Mouse (Mus musculus) adrenal gland (tissue): ENCODE measurements at regions not wholly inside any gene's neighbourhood (a gene's known extent, or its start where the extent isn't known, plus 50 kb on each side); places are given as distances from the start of the nearest gene placed in this dataset.

Source experiments
- intact Hi-C: fragments of 180-260 bp; cut with DNase I; formaldehyde crosslinking; loops from one replicate; pipeline ENCODE4 v1.15.1; 2025
- microRNA-seq, 2 experiments: library from miRNA; unstranded; fragments of <30 nt; microRNA quantifications; one replicate each; pipeline ENCODE4; 2019

DNA sequence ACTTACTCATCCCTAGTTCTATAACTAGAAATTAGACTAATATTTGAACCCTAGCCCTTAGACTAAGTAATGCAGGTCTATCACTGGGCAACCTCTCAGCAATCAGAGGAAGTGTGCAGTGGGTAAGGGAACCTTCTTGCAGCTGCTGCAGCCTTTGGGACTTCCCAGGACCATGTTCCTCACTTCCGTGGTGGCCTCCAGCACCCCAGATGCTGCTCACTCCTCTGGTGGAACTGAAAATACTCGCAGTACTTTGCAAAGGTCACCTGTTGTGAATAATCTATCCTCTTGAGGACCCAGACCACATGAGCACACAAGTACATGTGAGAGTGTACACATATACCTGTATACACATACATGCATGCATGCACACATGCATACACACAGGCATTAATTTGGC is 59.3 kb upstream of the Peli1 start:
- intact Hi-C loops, result no loop called here

DNA sequence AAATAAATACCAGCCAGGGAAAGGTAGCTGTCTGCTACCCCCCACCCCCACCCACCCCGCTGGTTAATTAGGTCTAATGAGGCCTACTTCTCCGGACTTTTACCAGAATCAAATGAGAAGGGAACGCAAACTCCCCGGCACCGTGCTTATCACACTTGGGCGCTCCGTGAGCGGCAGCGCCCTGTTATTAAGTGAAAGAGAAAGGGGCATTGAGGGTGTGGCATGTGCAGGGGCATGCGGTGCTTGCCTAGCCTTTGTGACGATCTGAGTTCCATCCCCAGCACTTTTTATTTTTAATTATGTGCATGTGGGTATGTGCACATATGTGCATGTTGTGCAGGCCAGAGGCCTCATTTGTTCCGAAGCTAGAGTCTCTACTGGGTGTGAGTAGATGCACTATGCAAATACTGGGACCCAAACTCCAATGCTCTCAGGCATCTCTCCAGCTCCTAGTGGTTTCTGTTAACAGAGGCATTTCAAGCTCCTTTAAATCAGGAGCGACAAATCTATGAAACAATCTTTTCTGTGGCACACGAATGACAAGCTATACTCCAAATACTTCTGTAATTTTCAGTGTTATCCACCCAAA is 57.8 kb upstream of the Peli1 start:
- intact Hi-C loops, result no loop called here

DNA sequence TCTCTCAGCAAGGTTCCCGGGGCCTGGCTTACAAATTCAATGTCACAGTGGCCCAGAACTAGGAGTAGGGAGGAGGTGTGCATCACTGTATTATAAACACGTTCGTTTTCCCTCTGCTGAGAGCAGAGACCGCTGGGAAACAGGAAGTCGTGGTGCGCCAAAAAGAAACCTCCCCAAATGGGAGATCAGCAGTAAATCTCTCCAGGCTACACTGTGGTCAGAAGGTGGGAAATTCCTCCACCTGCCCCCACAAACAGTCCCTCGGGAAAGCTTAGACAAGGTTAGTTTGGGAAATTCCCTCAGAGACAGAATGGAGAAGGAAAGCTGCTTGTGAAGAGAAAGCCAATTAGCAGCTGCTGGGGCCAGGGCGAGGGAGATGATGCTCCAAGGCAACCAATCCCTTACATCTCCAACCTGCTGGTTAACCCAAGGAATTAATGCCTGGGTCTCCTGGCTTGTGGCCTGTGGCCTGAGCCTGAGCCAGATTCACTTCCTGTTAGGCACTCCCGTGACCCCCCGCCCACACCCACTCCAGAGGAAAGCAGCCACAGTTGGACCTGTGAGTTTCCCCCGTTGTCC is 57.2 kb upstream of the Peli1 start:
- intact Hi-C loops, result no loop called here

DNA sequence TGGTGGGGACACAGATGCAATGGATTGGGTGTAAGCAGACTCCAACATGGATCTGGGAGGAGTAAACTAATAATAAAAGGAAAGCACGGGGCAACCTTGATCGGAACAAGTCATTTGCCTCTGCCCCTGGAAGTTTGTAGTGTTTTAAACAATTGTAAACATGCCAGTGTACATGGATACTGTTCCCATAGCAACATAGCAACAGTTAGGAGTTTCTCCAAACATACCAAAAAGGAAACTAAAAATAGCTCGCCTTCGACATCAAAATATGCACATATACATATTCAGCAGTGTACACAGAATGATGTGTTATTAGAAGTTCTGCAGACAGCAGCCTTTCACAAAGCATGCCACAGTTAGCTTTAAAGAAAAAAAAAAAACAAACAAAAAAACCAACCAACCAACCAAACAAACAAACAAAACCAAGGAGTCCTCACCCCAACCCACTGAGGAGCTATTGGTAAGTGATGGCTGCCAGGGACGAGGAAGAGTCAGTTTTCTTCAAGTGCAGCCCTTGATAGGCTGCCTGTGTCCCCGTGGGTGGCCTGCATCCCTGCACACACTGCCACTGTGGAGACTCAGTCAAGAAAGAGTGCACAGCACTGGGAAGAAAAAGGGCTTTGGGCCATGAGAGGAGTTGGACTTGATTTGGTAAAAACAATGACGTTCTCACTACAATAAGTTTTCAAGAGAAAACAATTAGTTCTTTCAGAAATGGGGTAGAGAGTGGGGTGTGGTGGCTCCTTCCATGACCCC is 54.8 kb upstream of the Peli1 start:
- intact Hi-C loops, result no loop called here

DNA sequence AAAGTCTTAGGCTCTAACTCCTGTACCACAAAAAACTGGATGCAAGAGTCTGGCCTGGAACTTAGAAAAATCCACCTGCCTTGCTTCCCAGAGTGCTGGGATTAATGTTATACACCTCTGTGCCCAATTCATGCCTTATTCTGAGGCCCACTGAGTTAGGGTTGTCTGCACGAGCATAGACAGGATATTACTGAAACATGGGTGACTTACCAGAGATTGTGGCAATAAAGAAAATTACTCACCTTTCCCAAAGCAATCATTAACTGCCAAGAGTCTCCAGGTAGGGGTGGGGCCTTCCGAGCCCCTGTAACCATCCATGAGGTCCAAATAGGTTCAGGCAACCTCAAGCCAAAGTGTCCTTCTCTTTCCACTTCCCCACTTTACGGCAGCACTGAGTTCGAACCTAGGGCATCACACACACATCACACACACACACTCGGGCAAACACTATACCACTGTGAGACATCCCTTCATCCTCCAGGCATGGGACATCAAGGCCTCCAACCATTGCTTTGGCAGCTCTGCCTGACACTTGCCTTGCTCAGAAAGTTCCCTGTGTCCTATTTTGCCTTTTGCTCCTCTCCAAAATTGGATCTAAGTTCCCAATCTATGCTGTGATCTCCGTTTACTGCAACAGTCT is 53.7 kb upstream of the Peli1 start:
- intact Hi-C loops, result no loop called here

DNA sequence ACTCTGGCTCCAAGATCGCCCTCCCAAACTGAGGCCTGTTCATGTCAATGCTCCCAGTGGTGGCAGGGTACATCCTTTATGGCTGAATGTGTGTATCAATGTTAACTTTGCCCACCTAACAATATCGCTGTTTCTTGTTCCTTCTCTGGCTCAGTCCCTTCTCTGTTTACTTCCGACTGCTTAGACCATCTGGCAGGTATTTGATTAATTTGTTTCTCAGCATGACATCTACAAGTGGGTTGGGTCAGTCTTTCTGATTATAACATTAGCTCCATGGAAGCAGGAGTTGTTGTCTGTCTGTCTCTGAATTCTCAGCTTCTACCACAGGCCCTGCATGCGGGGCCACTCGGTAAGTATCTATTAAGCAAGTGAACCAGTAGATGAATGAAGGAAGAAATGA is 49.9 kb upstream of the Peli1 start:
- intact Hi-C loops, result no loop called here

Small RNA genes in the stretch of these regions (microRNA-seq; reads per million reads assigned to microRNA genes)
- gene Gm23681, result 0 reads per million in 2 experiments
